Mouse (Mus musculus): ENCODE measurements around the gene Igfbp3. TPM values are rescaled to one million over a fixed set of nuclear protein-coding genes. Genes with fewer than 3 reads are reported as not detected.

Gene Igfbp3
- polyA plus RNA-seq, 1 experiment = 300 TPM

GRCm38 (mm10) chr11:7236751-7237150, 23.0 kb upstream of the Igfbp3 start:
- no peak for DNase-seq
- no peak for TF ChIP-seq CTCF (conservative IDR thresholded peaks at IDR 0.05; ENCODE audit: insufficient read depth, insufficient read length, low read depth, low read length)
- no peak for TF ChIP-seq POLR2A (IDR thresholded peaks at IDR 0.05; ENCODE audit: low read depth, low read length)
- H3K27ac ChIP-seq (ENCODE audit: insufficient read depth, low read depth, low read length) = no peak overlapping the region
- no peaks in the 10 kb centered on the region for H3K36me3 ChIP-seq (ENCODE audit: control insufficient read depth, insufficient read depth, low read length)
- WGBS = 94% methylated on average over 2 of the region's 2 CpGs
- H3K4me3 ChIP-seq (ENCODE audit: insufficient read depth, low read depth, low read length) = no peak overlapping the region
- no peaks in the 10 kb centered on the region for H3K27me3 ChIP-seq (replicated peaks; ENCODE audit: control insufficient read depth, insufficient read depth, low read length)
- no peaks in the 10 kb centered on the region for H3K4me1 ChIP-seq (ENCODE audit: control insufficient read depth, insufficient read depth, low read length)

GRCm38 (mm10) chr11:7234981-7235609, 21.4 kb upstream of the Igfbp3 start:
- H3K4me3 ChIP-seq (ENCODE audit: insufficient read depth, low read depth, low read length) = no peak overlapping the region
- DNase-seq = no peak
- WGBS = 53% methylated on average over 3 of the region's 3 CpGs

GRCm38 (mm10) chr11:7234436-7234835, 20.7 kb upstream of the Igfbp3 start:
- Histone ChIP-seq H3K4me3 (ENCODE audit: insufficient read depth, low read depth, low read length) (no peak overlapping the region), H3K27me3 (replicated peaks; ENCODE audit: control insufficient read depth, insufficient read depth, low read length) (no peaks in the 10 kb centered on the region), H3K36me3 (ENCODE audit: control insufficient read depth, insufficient read depth, low read length) (no peaks in the 10 kb centered on the region), H3K27ac (ENCODE audit: insufficient read depth, low read depth, low read length) (no peak overlapping the region), H3K4me1 (ENCODE audit: control insufficient read depth, insufficient read depth, low read length) (no peaks in the 10 kb centered on the region; the same call in 1 of the 2 replicates)
- WGBS = 69% methylated on average over 1 of the region's 1 CpGs
- no peak for DNase-seq
- TF ChIP-seq POLR2A (IDR thresholded peaks at IDR 0.05; ENCODE audit: low read depth, low read length) (no peak), CTCF (conservative IDR thresholded peaks at IDR 0.05; ENCODE audit: insufficient read depth, insufficient read length, low read depth, low read length) (no peak)

More at GRCm38 (mm10) chr11:7234981-7235609, 21.4 kb upstream of the Igfbp3 start:
- TF ChIP-seq CTCF (conservative IDR thresholded peaks at IDR 0.05; ENCODE audit: insufficient read depth, insufficient read length, low read depth, low read length) (no peak), POLR2A (IDR thresholded peaks at IDR 0.05; ENCODE audit: low read depth, low read length) (no peak)
- no peak overlapping the region for H3K27ac ChIP-seq (ENCODE audit: insufficient read depth, low read depth, low read length)
- no peaks in the 10 kb centered on the region; the same call in 1 of the 2 replicates for H3K4me1 ChIP-seq (ENCODE audit: control insufficient read depth, insufficient read depth, low read length)
- H3K36me3 ChIP-seq (ENCODE audit: control insufficient read depth, insufficient read depth, low read length) = no peaks in the 10 kb centered on the region
- no peaks in the 10 kb centered on the region for H3K27me3 ChIP-seq (replicated peaks; ENCODE audit: control insufficient read depth, insufficient read depth, low read length)

- Histone ChIP-seq H3K27me3 (replicated peaks; ENCODE audit: control insufficient read depth, insufficient read depth, low read length) (no peaks in the 10 kb centered on the region), H3K36me3 (ENCODE audit: control insufficient read depth, insufficient read depth, low read length) (no peaks in the 10 kb centered on the region), H3K4me3 (ENCODE audit: insufficient read depth, low read depth, low read length) (no peak overlapping the region), H3K27ac (ENCODE audit: insufficient read depth, low read depth, low read length) (no peak overlapping the region), H3K4me1 (ENCODE audit: control insufficient read depth, insufficient read depth, low read length) (no peaks in the 10 kb centered on the region; the same call in 1 of the 2 replicates)
- 96% methylated on average over 2 of the region's 2 CpGs for WGBS
- no peak for DNase-seq
- no peak for TF ChIP-seq POLR2A (IDR thresholded peaks at IDR 0.05; ENCODE audit: low read depth, low read length)
- no peak for TF ChIP-seq CTCF (conservative IDR thresholded peaks at IDR 0.05; ENCODE audit: insufficient read depth, insufficient read length, low read depth, low read length)
These were observed 19.6 kb upstream of the Igfbp3 start for GRCm38 (mm10) chr11:7233333-7233732.

GRCm38 (mm10) chr11:7231958-7232357, 18.2 kb upstream of the Igfbp3 start:
- DNase-seq = no peak
- Histone ChIP-seq H3K27ac (ENCODE audit: insufficient read depth, low read depth, low read length) (no peak overlapping the region), H3K4me3 (ENCODE audit: insufficient read depth, low read depth, low read length) (no peak overlapping the region), H3K36me3 (ENCODE audit: control insufficient read depth, insufficient read depth, low read length) (no peaks in the 10 kb centered on the region), H3K27me3 (replicated peaks; ENCODE audit: control insufficient read depth, insufficient read depth, low read length) (no peaks in the 10 kb centered on the region), H3K4me1 (ENCODE audit: control insufficient read depth, insufficient read depth, low read length) (no peaks in the 10 kb centered on the region; the same call in 1 of the 2 replicates)
- WGBS = 97% methylated on average over 4 of the region's 4 CpGs
- no peak for TF ChIP-seq CTCF (conservative IDR thresholded peaks at IDR 0.05; ENCODE audit: insufficient read depth, insufficient read length, low read depth, low read length)
- no peak for TF ChIP-seq POLR2A (IDR thresholded peaks at IDR 0.05; ENCODE audit: low read depth, low read length)

- no peak overlapping the region for H3K4me3 ChIP-seq (ENCODE audit: insufficient read depth, low read depth, low read length)
- no peaks in the 10 kb centered on the region for H3K36me3 ChIP-seq (ENCODE audit: control insufficient read depth, insufficient read depth, low read length)
- H3K27ac ChIP-seq (ENCODE audit: insufficient read depth, low read depth, low read length) = no peak overlapping the region
- DNase-seq = peak; percentile 81
- H3K4me1 ChIP-seq (ENCODE audit: control insufficient read depth, insufficient read depth, low read length) = no peaks in the 10 kb centered on the region; the same call in 1 of the 2 replicates
- WGBS = 40% methylated on average over 4 of the region's 4 CpGs
- H3K27me3 ChIP-seq (replicated peaks; ENCODE audit: control insufficient read depth, insufficient read depth, low read length) = no peaks in the 10 kb centered on the region
- no peak for TF ChIP-seq POLR2A (IDR thresholded peaks at IDR 0.05; ENCODE audit: low read depth, low read length)
- TF ChIP-seq CTCF (conservative IDR thresholded peaks at IDR 0.05; ENCODE audit: insufficient read depth, insufficient read length, low read depth, low read length) = no peak
These were observed 16.3 kb upstream of the Igfbp3 start for GRCm38 (mm10) chr11:7230000-7230399.

GRCm38 (mm10) chr11:7228107-7228506, 14.4 kb upstream of the Igfbp3 start:
- H3K4me1 ChIP-seq (ENCODE audit: control insufficient read depth, insufficient read depth, low read length) = no peaks in the 10 kb centered on the region; the same call in 1 of the 2 replicates
- 85% methylated on average over 4 of the region's 4 CpGs for WGBS
- no peak for TF ChIP-seq POLR2A (IDR thresholded peaks at IDR 0.05; ENCODE audit: low read depth, low read length)
- TF ChIP-seq CTCF (conservative IDR thresholded peaks at IDR 0.05; ENCODE audit: insufficient read depth, insufficient read length, low read depth, low read length) = no peak
- H3K27me3 ChIP-seq (replicated peaks; ENCODE audit: control insufficient read depth, insufficient read depth, low read length) = no peaks in the 10 kb centered on the region
- no peak for DNase-seq
- no peaks in the 10 kb centered on the region for H3K36me3 ChIP-seq (ENCODE audit: control insufficient read depth, insufficient read depth, low read length)
- H3K4me3 ChIP-seq (ENCODE audit: insufficient read depth, low read depth, low read length) = no peak overlapping the region
- no peak overlapping the region for H3K27ac ChIP-seq (ENCODE audit: insufficient read depth, low read depth, low read length)

Measured in kidney, adult 2 months (tissue).